Mouse (Mus musculus): Measurements from ENCODE around the gene Gm49388.

The Gm49388 gene

GRCm38 (mm10) chr7:127785308-127785707 lies at the start of gene Gm49388:
Gene Gm49388 (plus strand): TSS chr7:127785608.
- ATAC-seq (ENCODE audit: low TSS enrichment), result no peak

GRCm38 (mm10) chr7:127744366-127745045 lies 40.9 kb upstream of the Gm49388 start, which contains the start of gene Fbxl19:
Gene Fbxl19 (plus strand): TSS chr7:127744543.
- no peak for ATAC-seq (ENCODE audit: low TSS enrichment)

GRCm38 (mm10) chr7:127745251-127745651 lies 40.2 kb upstream of the Gm49388 start:
- peak; percentile 78 for ATAC-seq (ENCODE audit: low TSS enrichment)

GRCm38 (mm10) chr7:127745652-127746493 lies 39.5 kb upstream of the Gm49388 start:
- ATAC-seq (ENCODE audit: low TSS enrichment), result peak; percentile 62

- ATAC-seq (ENCODE audit: low TSS enrichment), result no peak
Measured at GRCm38 (mm10) chr7:127746494-127747491, 38.6 kb upstream of the Gm49388 start.

- ATAC-seq (ENCODE audit: low TSS enrichment), result no peak
Measured at GRCm38 (mm10) chr7:127747559-127748234, 37.7 kb upstream of the Gm49388 start.

- ATAC-seq (ENCODE audit: low TSS enrichment), result no peak
Measured at GRCm38 (mm10) chr7:127748235-127748560, 37.2 kb upstream of the Gm49388 start.

- peak; percentile 76 for ATAC-seq (ENCODE audit: low TSS enrichment)
Measured at GRCm38 (mm10) chr7:127750131-127751127, 35.0 kb upstream of the Gm49388 start.

- ATAC-seq (ENCODE audit: low TSS enrichment), result no peak
Measured at GRCm38 (mm10) chr7:127751619-127752018, 33.8 kb upstream of the Gm49388 start.

GRCm38 (mm10) chr7:127752069-127752468 lies 33.3 kb upstream of the Gm49388 start:
- no peak for ATAC-seq (ENCODE audit: low TSS enrichment)

GRCm38 (mm10) chr7:127753158-127753557 lies 32.2 kb upstream of the Gm49388 start:
- no peak for ATAC-seq (ENCODE audit: low TSS enrichment)

- ATAC-seq (ENCODE audit: low TSS enrichment), result no peak
Measured at GRCm38 (mm10) chr7:127753741-127754140, 31.7 kb upstream of the Gm49388 start.

GRCm38 (mm10) chr7:127759716-127760115 lies 25.7 kb upstream of the Gm49388 start:
- no peak for ATAC-seq (ENCODE audit: low TSS enrichment)

- ATAC-seq (ENCODE audit: low TSS enrichment), result no peak
Measured at GRCm38 (mm10) chr7:127760478-127760877, 24.9 kb upstream of the Gm49388 start.

- peak; percentile 62; the same call in 1 of the 2 replicates for ATAC-seq (ENCODE audit: low TSS enrichment)
Measured at GRCm38 (mm10) chr7:127761026-127761425, 24.4 kb upstream of the Gm49388 start.

GRCm38 (mm10) chr7:127763642-127764041 lies 21.8 kb upstream of the Gm49388 start:
- no peak for ATAC-seq (ENCODE audit: low TSS enrichment)

GRCm38 (mm10) chr7:127765756-127766155 lies 19.7 kb upstream of the Gm49388 start:
- ATAC-seq (ENCODE audit: low TSS enrichment), result no peak

- no peak for ATAC-seq (ENCODE audit: low TSS enrichment)
Measured at GRCm38 (mm10) chr7:127766851-127767609, 18.4 kb upstream of the Gm49388 start.

- ATAC-seq (ENCODE audit: low TSS enrichment), result no peak
Measured at GRCm38 (mm10) chr7:127767671-127768345, 17.6 kb upstream of the Gm49388 start.
